Mouse (Mus musculus): ENCODE measurements around the gene Hs1bp3.

The Hs1bp3 gene

DNA sequence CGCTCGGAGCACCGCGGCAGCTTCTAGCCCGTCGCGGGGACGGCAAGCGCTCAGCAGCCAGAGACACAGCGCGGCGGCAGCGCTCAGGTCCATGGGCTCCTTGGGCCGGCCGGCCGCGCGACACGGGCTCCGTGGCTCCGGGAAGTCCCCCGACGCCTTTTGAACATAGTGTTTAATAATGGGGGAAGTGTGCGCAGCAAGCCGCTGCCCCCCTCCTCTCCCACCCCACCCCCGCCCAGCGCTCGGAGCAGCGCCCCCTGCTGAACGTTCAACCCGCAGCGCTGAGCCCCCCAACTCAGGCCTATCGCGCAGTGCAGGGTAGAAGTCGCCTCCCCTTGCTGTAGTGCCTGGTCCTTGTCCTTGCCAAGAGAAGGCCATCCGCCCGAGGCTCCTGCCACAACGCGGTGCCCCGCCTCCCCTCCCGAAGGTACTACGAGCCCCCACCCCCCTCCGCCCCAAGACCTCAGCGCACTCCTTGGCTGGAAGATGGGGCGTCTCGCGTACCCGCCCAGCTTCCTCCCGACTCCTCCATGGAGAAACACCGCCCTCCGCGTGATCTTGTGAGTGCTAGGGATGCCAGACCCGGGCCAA, 11.3 kb upstream of the Hs1bp3 start, which contains the start of gene Gdf7:
Gene Gdf7, minus strand, starts transcription at position 114 of the 591 bp plus-strand sequence.
- no peak for DNase-seq

DNA sequence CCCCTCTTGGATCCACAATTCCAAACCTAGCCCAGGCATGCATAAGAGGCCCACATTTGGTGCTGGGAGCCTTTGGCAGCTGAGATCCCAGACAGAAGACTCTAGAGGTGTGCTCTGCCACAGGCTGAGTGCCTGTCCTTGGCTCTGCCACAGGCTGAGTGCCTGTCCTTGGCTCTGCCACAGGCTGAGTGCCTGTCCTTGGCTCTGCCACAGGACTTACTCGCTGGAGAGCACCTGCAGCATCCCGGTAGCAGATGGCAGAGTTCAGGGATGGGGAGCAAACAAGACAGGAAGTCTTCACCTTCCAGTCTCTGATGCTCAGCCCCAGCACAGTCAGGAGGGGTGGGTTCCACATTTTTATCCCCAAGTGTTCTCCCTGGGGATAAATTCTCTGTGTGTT, 8.0 kb upstream of the Hs1bp3 start:
- no peak for DNase-seq

DNA sequence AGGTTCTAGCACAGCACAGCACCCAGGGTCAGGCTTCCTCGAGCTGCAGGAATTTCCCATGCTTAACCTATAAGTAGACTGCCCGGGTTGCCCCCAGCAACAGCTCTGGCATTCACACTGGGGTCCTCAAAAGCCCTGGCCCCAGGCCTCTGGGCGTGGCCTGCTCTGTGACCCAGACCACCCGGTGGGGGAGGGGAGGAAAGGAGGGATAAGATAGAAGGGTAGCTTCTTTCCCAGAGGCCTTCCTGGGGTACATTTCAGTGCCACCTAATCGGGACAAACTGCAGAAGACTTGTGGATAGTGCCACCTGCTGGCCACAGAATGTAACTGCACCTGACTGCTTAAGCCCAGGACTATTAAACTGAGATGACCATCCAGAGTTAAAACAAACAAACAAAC, 6.8 kb upstream of the Hs1bp3 start:
- peak; percentile 63 for DNase-seq

DNA sequence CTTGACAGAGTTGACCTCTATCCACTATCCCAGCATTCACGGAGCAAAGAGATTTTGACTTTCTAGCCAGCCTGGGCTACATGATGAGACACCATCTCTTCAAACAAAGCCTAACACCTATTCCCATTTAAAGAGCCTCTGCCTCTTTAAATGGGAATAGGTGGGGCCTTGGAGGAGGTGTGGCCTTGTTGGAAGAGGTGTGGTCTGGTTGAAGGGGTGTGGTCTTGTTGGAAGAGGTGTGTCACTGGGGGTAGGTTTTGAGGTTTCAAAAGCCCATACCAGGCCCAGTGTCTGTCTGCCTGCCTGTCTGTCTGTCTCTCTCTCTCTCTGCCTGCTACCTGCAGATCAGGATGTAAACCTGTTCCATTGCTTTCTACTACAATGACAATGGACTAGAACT, 6.3 kb upstream of the Hs1bp3 start:
- no peak for DNase-seq

GRCm38 (mm10) chr12:8310992-8311391, 2.2 kb upstream of the Hs1bp3 start:
- no peak for DNase-seq

- no peak for DNase-seq
These were observed 966 bp upstream of the Hs1bp3 start for GRCm38 (mm10) chr12:8312266-8312665.

DNA sequence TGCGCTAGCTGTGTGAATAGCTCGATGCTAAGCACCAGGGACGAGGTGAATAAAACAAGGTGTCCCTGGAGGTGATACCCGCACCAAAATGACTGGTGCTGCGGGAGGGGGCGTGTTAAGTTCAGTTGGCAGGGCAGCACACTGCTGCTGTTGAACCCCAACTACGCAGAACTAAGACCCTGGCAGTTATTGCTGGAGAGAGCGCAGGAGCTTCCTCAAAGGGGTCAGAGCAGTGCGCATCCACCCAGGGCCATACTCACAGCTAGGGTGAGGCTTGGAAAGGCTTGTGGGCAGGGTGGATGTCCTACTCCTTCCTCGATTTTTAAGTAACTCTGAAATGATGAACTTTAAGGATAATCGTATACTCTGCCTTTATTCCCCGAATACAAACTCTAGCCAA, 541 bp downstream of the Hs1bp3 start:
- no peak for DNase-seq

GRCm38 (mm10) chr12:8316541-8316940, 3.3 kb downstream of the Hs1bp3 start:
- no peak for DNase-seq

DNA sequence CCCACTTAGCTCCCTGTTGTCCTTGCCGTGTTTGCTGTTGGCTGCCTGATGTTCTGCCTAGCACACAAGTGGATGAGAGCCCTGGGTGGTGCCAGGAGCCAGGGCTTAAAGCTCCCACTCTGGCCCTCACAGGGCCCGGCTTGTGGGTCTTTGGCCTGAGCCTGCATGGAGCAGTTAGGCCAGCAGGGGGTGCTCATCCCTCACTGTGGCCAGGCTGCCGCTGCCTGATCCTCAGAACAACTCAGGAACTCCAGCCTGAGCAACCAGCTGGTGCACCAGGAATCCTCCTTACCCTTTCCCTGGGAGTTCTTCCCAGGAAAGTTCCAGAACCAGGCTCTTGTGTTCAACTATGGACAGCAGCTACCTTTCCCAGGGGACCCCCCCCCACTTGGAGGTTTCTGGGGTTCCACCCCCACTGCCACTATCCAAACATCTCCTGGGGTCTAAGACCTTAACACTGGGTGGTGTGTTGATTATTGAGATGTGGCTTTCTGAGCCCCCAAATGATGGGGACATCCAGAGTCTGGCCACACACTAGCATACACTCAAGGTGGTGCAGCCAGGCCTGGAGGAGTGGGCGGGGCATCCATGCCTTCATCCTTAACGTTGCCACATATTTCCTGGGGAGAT, 7.0 kb downstream of the Hs1bp3 start:
- peak; percentile 90 for DNase-seq

- DNase-seq, result no peak
These were observed 8.3 kb downstream of the Hs1bp3 start for GRCm38 (mm10) chr12:8321506-8321905.

DNA sequence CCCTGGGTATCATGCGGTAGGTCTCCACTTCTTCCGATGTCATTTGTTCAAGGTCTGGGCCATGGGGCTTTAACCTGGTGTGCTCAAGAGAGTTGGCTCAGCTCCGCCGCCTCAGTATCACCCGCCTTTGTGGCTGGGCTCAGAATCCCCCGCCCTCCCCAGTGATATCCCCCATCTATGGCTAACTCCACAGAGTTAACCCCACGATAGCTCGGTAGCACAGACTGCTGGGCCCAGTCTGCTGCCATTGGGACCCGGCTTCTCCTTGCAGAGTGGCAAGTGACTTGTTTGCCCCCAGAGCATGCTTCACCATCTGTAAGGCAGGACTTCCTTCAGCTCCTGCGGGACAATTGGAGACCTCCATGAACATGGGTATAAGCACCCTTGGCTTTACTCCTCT, 10.9 kb downstream of the Hs1bp3 start:
- no peak for DNase-seq

- DNase-seq, result no peak
These were observed 12.2 kb downstream of the Hs1bp3 start for GRCm38 (mm10) chr12:8325245-8325942.

DNA sequence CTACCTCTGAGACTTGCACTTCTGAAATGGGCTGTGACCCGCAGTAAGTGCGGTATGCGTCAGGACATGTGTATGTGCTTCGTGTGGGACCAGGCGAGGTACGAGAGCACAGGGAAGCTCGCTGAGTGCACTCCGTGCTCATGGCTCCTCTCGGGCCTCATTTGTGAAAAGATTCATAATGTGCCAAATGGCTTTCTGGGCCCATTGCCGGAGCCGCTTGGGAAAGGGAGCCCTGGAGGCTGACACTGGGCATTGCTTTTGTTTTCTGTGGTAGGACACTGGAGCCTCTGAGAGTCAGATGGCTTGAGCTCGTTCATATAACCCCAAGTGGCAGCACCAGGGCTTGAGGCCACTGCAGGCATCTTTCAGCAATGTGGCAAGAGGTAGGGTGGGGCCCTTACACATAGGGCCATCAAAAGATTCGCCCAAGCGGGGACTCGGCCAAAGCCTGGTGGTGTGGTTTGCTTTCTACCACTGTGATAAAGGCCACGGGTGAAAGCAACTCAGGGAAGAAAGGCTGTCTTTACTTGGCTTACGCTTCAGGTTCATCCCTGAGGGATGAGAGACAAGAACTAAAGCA, 12.8 kb downstream of the Hs1bp3 start:
- DNase-seq, result no peak

- peak; percentile 97 for DNase-seq
These were observed 13.8 kb downstream of the Hs1bp3 start for GRCm38 (mm10) chr12:8326825-8327674.

- no peak for DNase-seq
These were observed 14.4 kb downstream of the Hs1bp3 start for GRCm38 (mm10) chr12:8327675-8328053.

DNA sequence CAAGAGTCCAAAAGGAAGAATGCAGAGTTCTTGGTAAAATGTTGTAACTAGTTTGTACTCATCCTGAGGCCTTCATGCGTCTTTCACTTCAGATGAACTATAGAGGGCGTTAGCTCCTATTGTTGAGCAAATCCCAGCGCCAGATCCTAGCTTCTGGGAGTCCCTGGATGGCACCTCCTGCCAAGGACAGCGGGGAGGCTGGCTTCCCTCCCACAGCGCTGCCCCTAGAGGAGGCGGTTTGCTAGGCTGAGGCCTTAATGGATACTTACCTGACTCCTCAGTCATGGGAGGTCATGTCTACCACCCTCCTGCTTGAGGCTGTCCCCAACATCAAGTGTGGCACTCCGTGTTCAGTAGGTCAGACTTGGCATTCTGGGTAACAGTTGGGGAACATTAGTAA, 16.0 kb downstream of the Hs1bp3 start:
- no peak for DNase-seq

- peak; percentile 53 for DNase-seq
These were observed 18.4 kb downstream of the Hs1bp3 start for GRCm38 (mm10) chr12:8331489-8332173.

- DNase-seq, result no peak
These were observed 18.9 kb downstream of the Hs1bp3 start for GRCm38 (mm10) chr12:8332174-8332542.

GRCm38 (mm10) chr12:8333617-8334016, 20.4 kb downstream of the Hs1bp3 start:
- no peak for DNase-seq

- DNase-seq, result no peak
These were observed 21.0 kb downstream of the Hs1bp3 start for GRCm38 (mm10) chr12:8334261-8334660.

DNA sequence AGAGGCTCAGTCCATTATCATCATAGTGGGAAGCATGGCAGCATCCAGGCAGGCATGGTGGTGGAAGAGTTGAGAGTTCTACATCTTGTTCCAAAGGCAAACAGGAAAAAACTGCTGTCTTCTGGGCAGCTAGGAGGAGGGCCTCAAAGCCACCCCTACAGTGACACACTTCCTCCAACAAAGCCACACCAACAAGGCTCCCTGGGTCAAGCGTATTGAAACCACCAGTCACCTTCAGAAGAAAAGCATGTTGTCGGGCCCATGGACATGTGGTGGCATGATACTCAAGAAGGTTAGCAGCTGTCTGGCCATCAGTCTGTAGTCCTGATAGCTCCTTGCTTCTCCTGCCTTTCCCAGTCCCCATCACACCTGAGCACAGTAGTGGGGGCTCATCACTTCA, 22.3 kb downstream of the Hs1bp3 start:
- DNase-seq, result no peak

- no peak for DNase-seq
These were observed 23.5 kb downstream of the Hs1bp3 start for GRCm38 (mm10) chr12:8336601-8337285.

All from lung, postnatal 14 days (tissue).